10 mouse cellular contexts compared by ENCODE assay signal in the genomic region with DNA sequence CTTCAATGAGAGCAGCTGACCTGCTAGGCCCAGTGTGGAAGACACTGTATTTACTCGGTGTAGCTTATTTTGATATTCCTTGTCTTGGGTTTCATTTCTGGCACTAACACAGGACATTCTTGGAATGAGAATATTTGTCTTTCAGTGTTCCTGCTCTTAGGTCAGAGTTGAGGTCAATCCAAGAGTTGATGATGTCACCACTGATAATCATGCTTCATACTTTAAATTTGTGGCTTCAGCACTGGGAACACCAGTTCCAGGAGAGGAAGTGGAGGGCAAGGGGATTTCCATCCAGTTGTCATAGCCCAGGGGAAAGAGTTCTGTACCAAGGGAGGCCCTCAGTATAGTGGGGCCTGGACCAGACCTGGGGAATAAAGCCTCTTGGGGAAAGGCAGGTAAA. TPM values are rescaled to one million over a fixed set of nuclear protein-coding genes. Genes with fewer than 3 reads are reported as not detected.
DNase-seq lines count a peak whose midpoint lies in the region; ATAC-seq and TF ChIP-seq lines count a peak whose summit lies in the region.
"Had no signal": no experiment of that assay in that cellular context is flagged by ENCODE, and none has a peak within 500 bp of the region (broad histone marks: within the 10 kb centered on the region; RNA-seq: fewer than 3 reads in every experiment).

No protein-coding gene starts in this region.

- 48% methylated on average over 1 of the region's 1 CpGs for WGBS in kidney, postnatal 0 days
- 34% methylated on average over 1 of the region's 1 CpGs for WGBS in embryonic facial prominence, embryonic 14.5 days
- 77% methylated on average over 1 of the region's 1 CpGs for WGBS in hindbrain, embryonic 10.5 days
- WGBS in midbrain, embryonic 14.5 days: 71% methylated on average over 1 of the region's 1 CpGs

- H3K27ac ChIP-seq in kidney, postnatal 0 days: no peak overlapping the region
- H3K27ac ChIP-seq in embryonic facial prominence, embryonic 14.5 days (replicated peaks; ENCODE audit: low read depth, low read length): no peak overlapping the region
- H3K27ac ChIP-seq in hindbrain, embryonic 10.5 days: no peak overlapping the region
- H3K27ac ChIP-seq in midbrain, embryonic 14.5 days (replicated peaks; ENCODE audit: low read depth, low read length): no peak overlapping the region

- 0 out of 2 replicates have a peak overlapping the region, but pooled peaks have one; percentile 7 for H3K4me2 ChIP-seq in kidney, postnatal 0 days (ENCODE audit: low read length)
- peak overlapping the region; percentile 62 for H3K4me2 ChIP-seq in embryonic facial prominence, embryonic 14.5 days (ENCODE audit: low read depth, low read length)
- peak overlapping the region; percentile 97 for H3K4me2 ChIP-seq in midbrain, embryonic 14.5 days (ENCODE audit: low read length)

- no peaks in the 10 kb centered on the region for H3K9me3 ChIP-seq in kidney, postnatal 0 days (replicated peaks; ENCODE audit: low read length)
- no peaks in the 10 kb centered on the region for H3K9me3 ChIP-seq in embryonic facial prominence, embryonic 14.5 days (ENCODE audit: control insufficient read depth, low read length)
- H3K9me3 ChIP-seq in hindbrain, embryonic 10.5 days: no peaks in the 10 kb centered on the region
- H3K9me3 ChIP-seq in midbrain, embryonic 14.5 days (ENCODE audit: control insufficient read depth, low read length): no peaks in the 10 kb centered on the region

- H3K4me3 ChIP-seq in kidney, postnatal 0 days (replicated peaks; ENCODE audit: low read depth, low read length): no peak overlapping the region
- 0 out of 2 replicates have a peak overlapping the region, but pooled peaks have one; percentile 5 for H3K4me3 ChIP-seq in embryonic facial prominence, embryonic 14.5 days (ENCODE audit: low read depth, low read length)
- H3K4me3 ChIP-seq in hindbrain, embryonic 10.5 days: peak overlapping the region; percentile 24; the same call in 1 of the 2 replicates
- H3K4me3 ChIP-seq in midbrain, embryonic 14.5 days (replicated peaks; ENCODE audit: low read depth, low read length): no peak overlapping the region

- no peak for ATAC-seq in kidney, postnatal 0 days (replicated peaks; ENCODE audit: low FRiP score, low read depth)
- ATAC-seq in embryonic facial prominence, embryonic 14.5 days (ENCODE audit: low read depth): no peak
- ATAC-seq in midbrain, embryonic 14.5 days (ENCODE audit: low FRiP score, low TSS enrichment): no peak

- TF ChIP-seq CTCF in kidney, postnatal 0 days (IDR thresholded peaks at IDR 0.05; ENCODE audit: low read depth): no peak

- H3K4me1 ChIP-seq in kidney, postnatal 0 days (replicated peaks; ENCODE audit: insufficient read depth, low read length): peaks cover 40% of the 10 kb centered on the region; the same call in 1 of the 2 replicates
- peaks cover 48% of the 10 kb centered on the region for H3K4me1 ChIP-seq in embryonic facial prominence, embryonic 14.5 days (ENCODE audit: control insufficient read depth, insufficient read depth, low read length)
- peaks cover 63% of the 10 kb centered on the region for H3K4me1 ChIP-seq in hindbrain, embryonic 10.5 days (replicated peaks)
- H3K4me1 ChIP-seq in midbrain, embryonic 14.5 days (ENCODE audit: control insufficient read depth, insufficient read depth, low read length): peaks cover 28% of the 10 kb centered on the region

- DNase-seq in kidney, postnatal 0 days (ENCODE audit: low spot score): no peak
- no peak for DNase-seq in kidney, adult 18-20 months
- DNase-seq in embryonic facial prominence, embryonic 14.5 days (ENCODE audit: low spot score): no peak
- DNase-seq in hindbrain, embryonic 10.5 days (ENCODE audit: low spot score): no peak
- DNase-seq in midbrain, embryonic 14.5 days: no peak
- no peak for DNase-seq in spleen, adult 12 weeks (ENCODE audit: low spot score)
- no peak for DNase-seq in layer of hippocampus, adult 18-20 months (ENCODE audit: low spot score in 2 of 2)
- no peak for DNase-seq in gastrocnemius, adult 8-10 months (ENCODE audit: low spot score in 2 of 2)
- DNase-seq: kidney, postnatal 25 days; thymus, postnatal 36 days had no signal

- no peak overlapping the region for H3K9ac ChIP-seq in kidney, postnatal 0 days (ENCODE audit: low read depth, low read length)
- no peak overlapping the region; the same call in 1 of the 2 replicates for H3K9ac ChIP-seq in embryonic facial prominence, embryonic 14.5 days (ENCODE audit: low read depth, low read length)
- H3K9ac ChIP-seq in midbrain, embryonic 14.5 days (replicated peaks; ENCODE audit: low read length): no peak overlapping the region

- H3K27me3 ChIP-seq in kidney, postnatal 0 days (ENCODE audit: insufficient read depth, low read length): no peaks in the 10 kb centered on the region
- no peaks in the 10 kb centered on the region for H3K27me3 ChIP-seq in embryonic facial prominence, embryonic 14.5 days (replicated peaks; ENCODE audit: control insufficient read depth, insufficient read depth, low read length)
- H3K27me3 ChIP-seq in hindbrain, embryonic 10.5 days (ENCODE audit: insufficient read depth, poor library complexity, severe bottlenecking): peaks cover 38% of the 10 kb centered on the region
- H3K27me3 ChIP-seq in midbrain, embryonic 14.5 days (ENCODE audit: control insufficient read depth, insufficient read depth, low read length): no peaks in the 10 kb centered on the region

- H3K36me3 ChIP-seq in kidney, postnatal 0 days (ENCODE audit: insufficient read depth, low read length): no peaks in the 10 kb centered on the region
- H3K36me3 ChIP-seq in embryonic facial prominence, embryonic 14.5 days (ENCODE audit: control insufficient read depth, insufficient read depth, low read length): no peaks in the 10 kb centered on the region
- H3K36me3 ChIP-seq in hindbrain, embryonic 10.5 days: no peaks in the 10 kb centered on the region
- H3K36me3 ChIP-seq in midbrain, embryonic 14.5 days (ENCODE audit: control insufficient read depth, insufficient read depth, low read length): no peaks in the 10 kb centered on the region

RNA-seq across cellular contexts. Expression of gene Abtb2, which starts 3.6 kb away (rescaled TPM):
- 5.2 and 5.6 TPM in 2 replicates for polyA plus RNA-seq in kidney, postnatal 0 days (2015; fragmentation: Nextera tagmentation; extraction: Ambion mirVana)
- 14.2 and 14.5 TPM in 2 replicates for polyA plus RNA-seq in embryonic facial prominence, embryonic 14.5 days (2014; fragmentation: Nextera tagmentation; extraction: Ambion mirVana)
- polyA plus RNA-seq in hindbrain, embryonic 10.5 days (2016; fragmentation: Nextera tagmentation; extraction: Ambion mirVana): 13.3 and 21.3 TPM in 2 replicates
- polyA plus RNA-seq in midbrain, embryonic 14.5 days (2014; fragmentation: Nextera tagmentation; extraction: Ambion mirVana): 8.3 and 10.2 TPM in 2 replicates
- 1 to 10 TPM; 7.8 to 8.0 TPM for total RNA-seq in layer of hippocampus, adult 18-20 months (2021)
- total RNA-seq in gastrocnemius, adult 8-10 months (2022): 1 to 10 TPM; 5.1 to 8.8 (median 7.5) TPM

Comparison
In these comparisons a context has a peak if more than half of its experiments do, and no peak if none do; other contexts are left out.
1. H3K4me2 ChIP-seq: peak in every context shown above with its lines; median percentile 97 in midbrain, embryonic 14.5 days; 62 in embryonic facial prominence, embryonic 14.5 days; 7 in kidney, postnatal 0 days.
2. H3K4me3 ChIP-seq: peak in embryonic facial prominence, embryonic 14.5 days (single experiment) and hindbrain, embryonic 10.5 days (single experiment); none in kidney, postnatal 0 days (single experiment) and midbrain, embryonic 14.5 days (single experiment).